Mouse (Mus musculus) large intestine, adult 2 months (tissue): ENCODE measurements at regions not wholly inside any gene's neighbourhood (a gene's known extent, or its start where the extent isn't known, plus 50 kb on each side); places are given as distances from the start of the nearest gene placed in this dataset.

Source experiments
- DNase-seq: peaks from one replicate; pipeline ENCODE4 v3.0.0-alpha.2; 2012; ENCODE audit warnings: low read depth, low spot score
- WGBS: fragments of 180-500 bp; shearing (Covaris S2); methylation state at CpG from one replicate; pipeline ENCODE4 v1.1.7; 2018; 5-methylcytosine and 5-hydroxymethylcytosine counted together

- no peak for DNase-seq
- WGBS: 94% methylated on average over 4 of the region's 4 CpGs
These were observed 123.6 kb upstream of the Tgfbr2 start for GRCm38 (mm10) chr9:116298791-116299190.

- WGBS: 73% methylated on average over 7 of the region's 7 CpGs
- DNase-seq: no peak
These were observed 121.2 kb upstream of the Tgfbr2 start for GRCm38 (mm10) chr9:116296349-116296748.

- no peak for DNase-seq
- WGBS: 77% methylated on average over 3 of the region's 3 CpGs
These were observed 118.9 kb upstream of the Tgfbr2 start for GRCm38 (mm10) chr9:116294073-116294472.

GRCm38 (mm10) chr9:116293110-116293509 lies 118.0 kb upstream of the Tgfbr2 start:
- DNase-seq: no peak
- 84% methylated on average over 6 of the region's 6 CpGs for WGBS

GRCm38 (mm10) chr9:116291624-116292023 lies 116.5 kb upstream of the Tgfbr2 start:
- 88% methylated on average over 3 of the region's 3 CpGs for WGBS
- DNase-seq: no peak

- no peak for DNase-seq
- WGBS: 84% methylated on average over 1 of the region's 1 CpGs
These were observed 115.7 kb upstream of the Tgfbr2 start for GRCm38 (mm10) chr9:116290896-116291295.

GRCm38 (mm10) chr9:116285691-116286431 lies 110.7 kb upstream of the Tgfbr2 start:
- 86% methylated on average over 11 of the region's 11 CpGs for WGBS
- no peak for DNase-seq

- WGBS: 75% methylated on average over 1 of the region's 1 CpGs
- no peak for DNase-seq
These were observed 108.8 kb upstream of the Tgfbr2 start for GRCm38 (mm10) chr9:116283790-116284526.

- no peak for DNase-seq
These were observed 106.5 kb upstream of the Tgfbr2 start for GRCm38 (mm10) chr9:116281654-116282053.

- WGBS: 91% methylated on average over 5 of the region's 5 CpGs
- no peak for DNase-seq
These were observed 105.0 kb upstream of the Tgfbr2 start for GRCm38 (mm10) chr9:116280146-116280545.

GRCm38 (mm10) chr9:116278862-116279261 lies 103.7 kb upstream of the Tgfbr2 start:
- WGBS: 83% methylated on average over 8 of the region's 8 CpGs
- no peak for DNase-seq

GRCm38 (mm10) chr9:116277736-116278135 lies 102.6 kb upstream of the Tgfbr2 start:
- DNase-seq: no peak
- 73% methylated on average over 3 of the region's 3 CpGs for WGBS

GRCm38 (mm10) chr9:116276141-116276540 lies 101.0 kb upstream of the Tgfbr2 start:
- 68% methylated on average over 2 of the region's 2 CpGs for WGBS
- no peak for DNase-seq

GRCm38 (mm10) chr9:116272446-116272845 lies 97.3 kb upstream of the Tgfbr2 start:
- no peak for DNase-seq
- 86% methylated on average over 2 of the region's 2 CpGs for WGBS

GRCm38 (mm10) chr9:116270417-116270828 lies 95.3 kb upstream of the Tgfbr2 start:
- peak; percentile 37 for DNase-seq
- 22% methylated on average over 6 of the region's 6 CpGs for WGBS

GRCm38 (mm10) chr9:116267411-116267810 lies 92.3 kb upstream of the Tgfbr2 start:
- DNase-seq: no peak
- WGBS: 73% methylated on average over 4 of the region's 4 CpGs

- WGBS: 76% methylated on average over 7 of the region's 7 CpGs
- no peak for DNase-seq
These were observed 88.7 kb upstream of the Tgfbr2 start for GRCm38 (mm10) chr9:116263833-116264232.

GRCm38 (mm10) chr9:116259569-116259968 lies 84.4 kb upstream of the Tgfbr2 start:
- DNase-seq: no peak
- WGBS: 26% methylated on average over 10 of the region's 10 CpGs

GRCm38 (mm10) chr9:116253546-116253945 lies 78.4 kb upstream of the Tgfbr2 start:
- 69% methylated on average over 15 of the region's 15 CpGs for WGBS
- no peak for DNase-seq

GRCm38 (mm10) chr9:116252788-116253187 lies 77.6 kb upstream of the Tgfbr2 start:
- DNase-seq: no peak
- WGBS: 88% methylated on average over 8 of the region's 8 CpGs

GRCm38 (mm10) chr9:116249791-116250190 lies 74.6 kb upstream of the Tgfbr2 start:
- 88% methylated on average over 2 of the region's 2 CpGs for WGBS
- DNase-seq: no peak
